Mouse (Mus musculus): Measurements from ENCODE around the gene Zfp948. TPM values are rescaled to one million over a fixed set of nuclear protein-coding genes. Genes with fewer than 3 reads are reported as not detected.
"Not testable (repeated sequence)": the region's sequence is repeated elsewhere in the genome, so short reads cannot be mapped to it uniquely, and the experiment has no call there.

Gene Zfp948
- total RNA-seq, 4 experiments from 2014 or later, result 10.9 to 15.0 (median 11.3) TPM

DNA sequence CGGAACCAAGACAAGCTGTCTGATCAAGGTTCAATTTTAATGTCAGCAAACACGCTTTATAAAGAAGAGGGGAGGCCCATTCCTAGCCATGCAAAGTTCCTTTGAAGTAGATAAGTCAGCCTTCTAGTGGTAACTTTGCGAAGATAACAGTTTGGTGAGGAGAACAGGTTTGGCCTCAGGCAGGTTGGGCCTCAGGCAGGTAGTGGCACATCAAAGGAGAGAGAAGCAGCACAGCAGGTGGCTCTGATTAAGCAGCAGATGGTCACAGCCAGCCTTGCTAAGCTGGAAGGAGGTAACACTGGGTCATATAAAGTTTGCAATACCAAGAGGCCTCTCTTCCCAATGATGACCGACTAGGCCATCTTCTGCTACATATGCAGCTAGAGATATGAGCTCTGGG lies 69.0 kb downstream of the Zfp948 start:
- not testable (repeated sequence) for DNase-seq (ENCODE audit: low spot score in 2 of 2)

Other genes starting within 250 kb of the Zfp948 start
- gene Zfp677, start 183.3 kb upstream of the Zfp948 start, total RNA-seq (2022), result 1 to 10 TPM; 1.6 to 2.6 (median 2.0) TPM
- 1 to 10 TPM in 1 of 4 experiments, under 1 TPM in 3; 0.84 to 1.6 (median 0.87) TPM for gene Zfp54, start 143.8 kb upstream of the Zfp948 start, total RNA-seq (2022)
- gene Zfp51, start 116.6 kb upstream of the Zfp948 start, total RNA-seq (2022), result 1 to 10 TPM; 3.5 to 5.3 (median 4.6) TPM
- 1 to 10 TPM; 4.3 to 6.4 (median 5.3) TPM for gene Zfp53, start 78.0 kb upstream of the Zfp948 start, total RNA-seq (2022)
- 10 to 100 TPM in 1 of 4 experiments, 1 to 10 TPM in 3; 7.4 to 11.9 (median 8.2) TPM for gene Zfp52, start 31.5 kb upstream of the Zfp948 start, total RNA-seq (2022)
- 10 to 100 TPM in 2 of 4 experiments, 1 to 10 TPM in 2; 8.5 to 14.1 (median 11.7) TPM for gene Zfp983, start 83.6 kb downstream of the Zfp948 start, total RNA-seq (2022)
- 10 to 100 TPM in 1 of 4 experiments, 1 to 10 TPM in 3; 5.0 to 11.0 (median 5.9) TPM for gene Gm10226, start 124.9 kb downstream of the Zfp948 start, total RNA-seq (2022)
- gene Zfp760, start 140.7 kb downstream of the Zfp948 start, total RNA-seq (2022), result 10 to 100 TPM in 1 of 4 experiments, 1 to 10 TPM in 3; 5.7 to 10.0 (median 7.6) TPM
- 1 to 10 TPM; 4.8 to 6.6 (median 5.2) TPM for gene Zfp229, start 163.8 kb downstream of the Zfp948 start, total RNA-seq (2022)

All from layer of hippocampus, adult 8-10 months (tissue).